ENCODE assay signal across 10 mouse cellular contexts in genomic region chr6:87541171-87541571, GRCm38 (mm10). TPM values are rescaled to one million over a fixed set of nuclear protein-coding genes. Genes with fewer than 3 reads are reported as not detected.
A peak's percentile ranks its signal among the peaks of the same experiment; 100 is the strongest.
DNase-seq lines count a peak whose midpoint lies in the region; ATAC-seq and TF ChIP-seq lines count a peak whose summit lies in the region.
"Had no signal": no experiment of that assay in that cellular context is flagged by ENCODE, and none has a peak within 500 bp of the region (broad histone marks: within the 10 kb centered on the region; RNA-seq: fewer than 3 reads in every experiment).

No protein-coding gene starts in this region.

- peak; percentile 47 to 67 for DNase-seq in lung, adult 18-20 months
- DNase-seq in lung, adult 2 months, result no peak
- DNase-seq in monocyte, adult 2 months (ENCODE audit: low read depth in 1 of 2, low spot score in 2 of 2), result peak; percentile 78 to 87
- peak; percentile 50 for DNase-seq in thymus, postnatal 4 days
- no peak for DNase-seq in forebrain, embryonic 14.5 days (ENCODE audit: low spot score)
- DNase-seq in kidney, postnatal 10 days, result no peak
- no peak for DNase-seq in cerebellum, adult 11 months
- DNase-seq: cerebellum, postnatal 10 days had no signal

- TF ChIP-seq POLR2A in lung, adult 2 months (IDR thresholded peaks at IDR 0.05; ENCODE audit: borderline replicate concordance, extremely low read depth, low read depth, low read length), result no peak

- H3K27me3 ChIP-seq in forebrain, embryonic 14.5 days (replicated peaks; ENCODE audit: control insufficient read depth, insufficient read depth, low read length), result no peaks in the 10 kb centered on the region
- H3K27me3 ChIP-seq: hindbrain, embryonic 12.5 days had no signal

- ATAC-seq in granulocyte monocyte progenitor cell, adult 5-6 weeks (replicated peaks; ENCODE audit: poor library complexity, severe bottlenecking), result peak; percentile 89
- no peak for ATAC-seq in forebrain, embryonic 14.5 days

- 63% methylated on average over 6 of the region's 6 CpGs for WGBS in lung, adult 2 months
- WGBS in forebrain, embryonic 14.5 days, result 90% methylated on average over 6 of the region's 6 CpGs

- no peak overlapping the region for H3K4me3 ChIP-seq in lung, adult 2 months (replicated peaks; ENCODE audit: extremely low read depth, low read depth, low read length)
- H3K4me3 ChIP-seq in forebrain, embryonic 14.5 days (ENCODE audit: low read depth, low read length), result no peak overlapping the region
- H3K4me3 ChIP-seq: hindbrain, embryonic 12.5 days had no signal

- no peak overlapping the region for H3K27ac ChIP-seq in forebrain, embryonic 14.5 days (ENCODE audit: low read depth, low read length)
- H3K27ac ChIP-seq: hindbrain, embryonic 12.5 days had no signal

- TF ChIP-seq CTCF in lung, adult 2 months (IDR thresholded peaks at IDR 0.05; ENCODE audit: insufficient read depth, low read length), result no peak

- no peak overlapping the region for H3K9ac ChIP-seq in forebrain, embryonic 14.5 days (ENCODE audit: low read length)
- H3K9ac ChIP-seq: hindbrain, embryonic 12.5 days had no signal

- H3K36me3 ChIP-seq in forebrain, embryonic 14.5 days (ENCODE audit: control insufficient read depth, insufficient read depth, low read length), result no peaks in the 10 kb centered on the region
- H3K36me3 ChIP-seq: hindbrain, embryonic 12.5 days had no signal

- no peak overlapping the region for H3K4me2 ChIP-seq in forebrain, embryonic 14.5 days (ENCODE audit: low read length)
- H3K4me2 ChIP-seq: hindbrain, embryonic 12.5 days had no signal

- 0 out of 2 replicates have a peak, but pooled peaks cover under 1% of the 10 kb centered on the region for H3K9me3 ChIP-seq in forebrain, embryonic 14.5 days (replicated peaks; ENCODE audit: control insufficient read depth, low read length)

- peaks cover 5% of the 10 kb centered on the region; the same call in 1 of the 2 replicates for H3K4me1 ChIP-seq in lung, adult 2 months (ENCODE audit: control insufficient read depth, insufficient read depth, low read length)
- H3K4me1 ChIP-seq in forebrain, embryonic 14.5 days (ENCODE audit: control insufficient read depth, insufficient read depth, low read length), result peaks cover 4% of the 10 kb centered on the region; the same call in 1 of the 2 replicates

RNA-seq across cellular contexts. Expression of gene Arhgap25, which starts 8.1 kb away (rescaled TPM):
- 4.5 and 6.6 TPM in 2 replicates for polyA plus RNA-seq in lung, adult 2 months (2012; rRNA removed)
- total RNA-seq in granulocyte monocyte progenitor cell, adult 5-6 weeks (2014; fragmentation: Nextera tagmentation), result 14.3 and 15.7 TPM in 2 replicates
- 17.4 and 23.2 TPM in 2 replicates for total RNA-seq in granulocyte monocyte progenitor cell, adult 5-6 weeks (2017)
- 1.2 and 2.2 TPM in 2 replicates for polyA plus RNA-seq in forebrain, embryonic 14.5 days (2014; fragmentation: Nextera tagmentation; extraction: Ambion mirVana)

RNA-seq across cellular contexts. Expression of gene Prokr1, which starts 49.4 kb away (rescaled TPM):
- 0.41 and 0.83 TPM in 2 replicates for polyA plus RNA-seq in lung, adult 2 months (2012; rRNA removed)
- total RNA-seq in granulocyte monocyte progenitor cell, adult 5-6 weeks (2014; fragmentation: Nextera tagmentation), result 0.15 and 1.6 TPM in 2 replicates
- 0.21 TPM in 1 of 2 replicates, not detected in the other for total RNA-seq in granulocyte monocyte progenitor cell, adult 5-6 weeks (2017)
- polyA plus RNA-seq in forebrain, embryonic 14.5 days (2014; fragmentation: Nextera tagmentation; extraction: Ambion mirVana), result 3.1 and 3.2 TPM in 2 replicates

Comparison
In these comparisons a context has a peak if more than half of its experiments do, and no peak if none do; other contexts are left out.
1. DNase-seq: peak in lung, adult 18-20 months (2 of 2), monocyte, adult 2 months (2 of 2) and thymus, postnatal 4 days (single experiment); none in lung, adult 2 months (single experiment), forebrain, embryonic 14.5 days (single experiment), kidney, postnatal 10 days (single experiment) and cerebellum, adult 11 months (single experiment).